Mouse (Mus musculus): Measurements from ENCODE around the gene Satb2.

DNA sequence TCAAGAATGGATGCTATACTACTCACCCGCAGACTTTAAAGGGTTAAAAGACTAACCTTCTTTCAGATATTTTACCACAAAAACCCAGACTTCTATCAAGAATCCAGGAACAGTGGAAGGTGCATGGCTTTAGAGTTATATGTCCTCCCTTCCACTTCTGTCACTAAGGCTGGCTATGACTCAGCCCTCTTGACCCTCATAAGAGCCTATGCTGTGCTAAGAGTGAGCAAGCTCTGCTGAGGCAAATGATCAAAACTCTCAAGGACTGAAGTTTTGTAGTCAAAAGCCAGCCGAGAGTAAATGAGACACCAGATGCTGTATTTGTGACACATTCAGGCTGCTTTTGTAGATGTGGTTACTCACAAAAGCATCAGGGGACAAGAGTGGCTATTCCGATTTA is 81.8 kb downstream of the Satb2 start:
- TF ChIP-seq POLR2A (IDR thresholded peaks at IDR 0.05; ENCODE audit: extremely low read depth, insufficient read depth, low read length) (no peak), CTCF (IDR thresholded peaks at IDR 0.05; ENCODE audit: extremely low read depth, insufficient read depth, low read length) (no peak)
